9 mouse cellular contexts compared by ENCODE assay signal in genomic region chr1:190927311-190927710, GRCm38 (mm10). TPM values are rescaled to one million over a fixed set of nuclear protein-coding genes. Genes with fewer than 3 reads are reported as not detected.
DNase-seq lines count a peak whose midpoint lies in the region; ATAC-seq and TF ChIP-seq lines count a peak whose summit lies in the region.
"Had no signal": no experiment of that assay in that cellular context is flagged by ENCODE, and none has a peak within 500 bp of the region (broad histone marks: within the 10 kb centered on the region; RNA-seq: fewer than 3 reads in every experiment).

No protein-coding gene starts in this region.

- peak overlapping the region; percentile 78 for H3K4me2 ChIP-seq in forebrain, embryonic 12.5 days
- H3K4me2 ChIP-seq in intestine, embryonic 16.5 days (ENCODE audit: low read depth, low read length), result no peak overlapping the region; the same call in 1 of the 2 replicates
- peak overlapping the region; percentile 94 for H3K4me2 ChIP-seq in myocyte (ENCODE audit: low read depth)

- no peak for DNase-seq in layer of hippocampus, adult 2 months (ENCODE audit: low spot score in 2 of 2)
- DNase-seq in layer of hippocampus, postnatal 25 days (ENCODE audit: extremely low spot score in 1 of 2, low spot score in 1 of 2), result no peak
- DNase-seq in gastrocnemius, postnatal 4 days (ENCODE audit: low spot score in 2 of 2), result no peak
- DNase-seq in layer of hippocampus, postnatal 10 days (ENCODE audit: low spot score in 2 of 2), result no peak
- no peak for DNase-seq in cerebellum, adult 18-20 months

- ATAC-seq in forebrain, embryonic 12.5 days (ENCODE audit: low FRiP score), result no peak
- no peak for ATAC-seq in intestine, embryonic 16.5 days

- no peak for TF ChIP-seq CTCF in layer of hippocampus, adult 2 months (conservative IDR thresholded peaks at IDR 0.05)

- TF ChIP-seq POLR2A in myocyte (IDR thresholded peaks at IDR 0.05; ENCODE audit: insufficient read length, low read depth), result no peak

- H3K27me3 ChIP-seq in forebrain, embryonic 12.5 days, result no peaks in the 10 kb centered on the region
- H3K27me3 ChIP-seq in intestine, embryonic 16.5 days (replicated peaks; ENCODE audit: control insufficient read depth, insufficient read depth, low read length), result no peaks in the 10 kb centered on the region
- H3K27me3 ChIP-seq in myocyte (ENCODE audit: control insufficient read depth, insufficient read depth, insufficient read length), result no peaks in the 10 kb centered on the region
- H3K27me3 ChIP-seq: Patski had no signal

- peaks cover 9% of the 10 kb centered on the region for H3K79me2 ChIP-seq in myocyte (ENCODE audit: control insufficient read depth, insufficient read depth)

- peak overlapping the region; percentile 77 for H3K4me3 ChIP-seq in layer of hippocampus, adult 2 months
- no peak overlapping the region for H3K4me3 ChIP-seq in forebrain, embryonic 12.5 days (replicated peaks)
- peak overlapping the region; percentile 85; the same call in 1 of the 2 replicates for H3K4me3 ChIP-seq in intestine, embryonic 16.5 days (ENCODE audit: low read length)
- peak overlapping the region; percentile 66 for H3K4me3 ChIP-seq in myocyte

- no peak overlapping the region for H3K9ac ChIP-seq in forebrain, embryonic 12.5 days
- H3K9ac ChIP-seq in intestine, embryonic 16.5 days (ENCODE audit: low read depth, low read length), result no peak overlapping the region

- H3K9me3 ChIP-seq in forebrain, embryonic 12.5 days, result no peaks in the 10 kb centered on the region
- no peaks in the 10 kb centered on the region for H3K9me3 ChIP-seq in intestine, embryonic 16.5 days (ENCODE audit: control insufficient read depth, low read length)

- 0 out of 2 replicates have a peak overlapping the region, but pooled peaks have one; percentile 100 for H3K27ac ChIP-seq in layer of hippocampus, adult 2 months
- no peak overlapping the region for H3K27ac ChIP-seq in forebrain, embryonic 12.5 days
- H3K27ac ChIP-seq in intestine, embryonic 16.5 days (ENCODE audit: low read length), result no peak overlapping the region

- no peaks in the 10 kb centered on the region for H3K36me3 ChIP-seq in forebrain, embryonic 12.5 days (replicated peaks)
- no peaks in the 10 kb centered on the region for H3K36me3 ChIP-seq in intestine, embryonic 16.5 days (ENCODE audit: control insufficient read depth, insufficient read depth, low read length)
- peaks cover 4% of the 10 kb centered on the region for H3K36me3 ChIP-seq in myocyte (ENCODE audit: control insufficient read depth, insufficient read depth)

- H3K4me1 ChIP-seq in forebrain, embryonic 12.5 days, result peaks cover 18% of the 10 kb centered on the region
- H3K4me1 ChIP-seq in intestine, embryonic 16.5 days (ENCODE audit: control insufficient read depth, insufficient read depth, low read length), result peaks cover 19% of the 10 kb centered on the region

- whole genome bisulfite sequencing in forebrain, embryonic 12.5 days, result 95% methylated on average over 3 of the region's 3 CpGs
- 91% methylated on average over 3 of the region's 3 CpGs for WGBS in intestine, embryonic 16.5 days

- no peak overlapping the region for H3ac ChIP-seq in myocyte (ENCODE audit: control insufficient read depth, insufficient read length)

TF ChIP-seq in myocyte, 11 proteins besides CTCF, POLR2A, EP300 and RAD21:
- TF ChIP-seq USF1 (IDR thresholded peaks at IDR 0.05; ENCODE audit: low read depth) (no peak), TCF12 (IDR thresholded peaks at IDR 0.05; ENCODE audit: insufficient read depth, poor library complexity, severe bottlenecking) (no peak), E2F4 (IDR thresholded peaks at IDR 0.05; ENCODE audit: insufficient read depth) (no peak), SRF (IDR thresholded peaks at IDR 0.05; ENCODE audit: control insufficient read depth, insufficient read length, low read depth) (no peak), CEBPB (IDR thresholded peaks at IDR 0.05; ENCODE audit: insufficient read depth, poor library complexity, severe bottlenecking) (no peak), MAX (IDR thresholded peaks at IDR 0.05; ENCODE audit: low read depth) (no peak), MYOD1 (IDR thresholded peaks at IDR 0.05; ENCODE audit: control insufficient read depth in 1 of 3, insufficient read length in 2 of 3, low read depth in 2 of 3) (no peak), MYOG (IDR thresholded peaks at IDR 0.05; ENCODE audit: control insufficient read depth in 1 of 3, insufficient read depth in 1 of 3, insufficient read length in 2 of 3, low read depth in 2 of 3) (no peak), POLR2AphosphoS2 (IDR thresholded peaks at IDR 0.05; ENCODE audit: insufficient read length, low read depth) (no peak), TCF3 (IDR thresholded peaks at IDR 0.05; ENCODE audit: insufficient read length, low read depth) (no peak), REST (IDR thresholded peaks at IDR 0.05; ENCODE audit: insufficient read depth, insufficient read length) (no peak)

RNA-seq across cellular contexts. Expression of gene Angel2, which starts 2.4 kb away (rescaled TPM):
- 10 to 100 TPM; 53.1 to 60.0 TPM for total RNA-seq in layer of hippocampus, adult 2 months (2021)
- total RNA-seq in layer of hippocampus, postnatal 25 days (2021), result 10 to 100 TPM; 50.2 to 60.1 TPM
- 63.7 and 65.3 TPM in 2 replicates for polyA plus RNA-seq in forebrain, embryonic 12.5 days (2016; fragmentation: Nextera tagmentation; extraction: Ambion mirVana)
- 30.9 and 33.6 TPM in 2 replicates for polyA plus RNA-seq in intestine, embryonic 16.5 days (2015; fragmentation: Nextera tagmentation; extraction: Ambion mirVana)
- 17.7 TPM for polyA plus RNA-seq in myocyte (2012; fragmentation: generic; extraction: Trizol)
- 10 to 100 TPM; 30.0 to 41.6 TPM for total RNA-seq in gastrocnemius, postnatal 4 days (2021)
- 10 to 100 TPM; 47.9 to 50.6 TPM for total RNA-seq in layer of hippocampus, postnatal 10 days (2021)

RNA-seq across cellular contexts. Expression of gene Rps6kc1, which starts 15.7 kb away (rescaled TPM):
- 10 to 100 TPM; 83.7 to 85.8 TPM for total RNA-seq in layer of hippocampus, adult 2 months (2021)
- 10 to 100 TPM; 69.0 to 74.8 TPM for total RNA-seq in layer of hippocampus, postnatal 25 days (2021)
- 22.5 and 25.5 TPM in 2 replicates for polyA plus RNA-seq in forebrain, embryonic 12.5 days (2016; fragmentation: Nextera tagmentation; extraction: Ambion mirVana)
- polyA plus RNA-seq in intestine, embryonic 16.5 days (2015; fragmentation: Nextera tagmentation; extraction: Ambion mirVana), result 11.8 and 12.1 TPM in 2 replicates
- 18.9 TPM for polyA plus RNA-seq in myocyte (2012; fragmentation: generic; extraction: Trizol)
- 10 to 100 TPM; 24.1 to 28.2 TPM for total RNA-seq in gastrocnemius, postnatal 4 days (2021)
- total RNA-seq in layer of hippocampus, postnatal 10 days (2021), result 10 to 100 TPM; 59.9 to 66.0 TPM

RNA-seq across cellular contexts. Expression of gene Vash2, which starts 51.8 kb away (rescaled TPM):
- 1 to 10 TPM; 1.6 to 1.7 TPM for total RNA-seq in layer of hippocampus, adult 2 months (2021)
- 1 to 10 TPM; 2.1 to 3.4 TPM for total RNA-seq in layer of hippocampus, postnatal 25 days (2021)
- 65.0 and 65.5 TPM in 2 replicates for polyA plus RNA-seq in forebrain, embryonic 12.5 days (2016; fragmentation: Nextera tagmentation; extraction: Ambion mirVana)
- 11.9 and 12.3 TPM in 2 replicates for polyA plus RNA-seq in intestine, embryonic 16.5 days (2015; fragmentation: Nextera tagmentation; extraction: Ambion mirVana)
- 20.0 TPM for polyA plus RNA-seq in myocyte (2012; fragmentation: generic; extraction: Trizol)
- 10 to 100 TPM; 41.2 to 43.6 TPM for total RNA-seq in gastrocnemius, postnatal 4 days (2021)
- 10 to 100 TPM; 14.9 to 15.2 TPM for total RNA-seq in layer of hippocampus, postnatal 10 days (2021)
